Mouse (Mus musculus) stomach, embryonic 16.5 days (tissue): Measurements from ENCODE around the gene Usp12. TPM values are rescaled to one million over a fixed set of nuclear protein-coding genes. Genes with fewer than 3 reads are reported as not detected.

ENCODE experiments used
- ATAC-seq: fragments of 200-750 bp; cut with Nextera tagmentation; 2 replicates; pipeline ENCODE4 v1.8.0; 2017; ENCODE audit warnings: moderate number of reproducible peaks, moderate TSS enrichment; ENCODE audit not compliant: insufficient read depth, low FRiP score
- H3K27ac ChIP-seq: fragments of 300-500 bp; sonication (generic); 2 replicates; pipeline ENCODE4 v1.5.1; 2014; ENCODE audit warnings: low read length
- H3K27me3 ChIP-seq: fragments of 300-500 bp; sonication (generic); 2 replicates; pipeline ENCODE4 v1.6.1; 2014; ENCODE audit warnings: low read length, control low read depth, mixed read lengths; ENCODE audit not compliant: control insufficient read depth, insufficient read depth
- H3K36me3 ChIP-seq: fragments of 300-500 bp; sonication (generic); 2 replicates; pipeline ENCODE4 v1.6.1; 2014; ENCODE audit warnings: low read length; ENCODE audit not compliant: control insufficient read depth, insufficient read depth
- H3K4me1 ChIP-seq: fragments of 300-500 bp; sonication (generic); 2 replicates; pipeline ENCODE4 v1.6.1; 2014; ENCODE audit warnings: low read length, control low read depth, mixed read lengths; ENCODE audit not compliant: control insufficient read depth, insufficient read depth
- H3K4me2 ChIP-seq: fragments of 300-500 bp; sonication (generic); 2 replicates; pipeline ENCODE4 v1.6.1; 2014; ENCODE audit warnings: low read depth, low read length, mixed read lengths
- H3K4me3 ChIP-seq: fragments of 300-500 bp; sonication (generic); replicated peaks from 2 replicates; pipeline ENCODE4 v1.5.1; 2014; ENCODE audit warnings: mild to moderate bottlenecking, low read length
- H3K9ac ChIP-seq: fragments of 300-500 bp; sonication (generic); 2 replicates; pipeline ENCODE4 v1.6.1; 2014; ENCODE audit warnings: low read length
- H3K9me3 ChIP-seq: fragments of 300-500 bp; sonication (generic); replicated peaks from 2 replicates; pipeline ENCODE4 v1.6.1; 2016; ENCODE audit warnings: low read length, control low read depth; ENCODE audit not compliant: control insufficient read depth
- WGBS: fragments of 180-500 bp; shearing (Covaris S2); extraction: QIAGEN DNeasy Blood & Tissue Kit; methylation state at CpG from one replicate; pipeline ENCODE4 v1.1.7; 2014; 5-methylcytosine and 5-hydroxymethylcytosine counted together
- polyA plus RNA-seq: library from polyadenylated mRNA; unstranded; fragments of >200 nt; fragmentation: Nextera tagmentation; extraction: Ambion mirVana; gene quantifications from 2 replicates; pipeline ENCODE4 v1.2.1, GENCODE M21; 2015

The Usp12 gene
- polyA plus RNA-seq: 18.2 and 18.3 TPM in 2 replicates

- peak within 1 kb of the TSS; percentile 97 for H3K9ac ChIP-seq
- H3K27me3 ChIP-seq: no peaks in the 10 kb centered on the region
- peaks cover 32% of the 10 kb centered on the region for H3K4me1 ChIP-seq
- H3K36me3 ChIP-seq: no peaks in the 10 kb centered on the region
- H3K4me3 ChIP-seq: peak within 1 kb of the TSS; percentile 97
- WGBS: under 1% methylated on average over 28 of the region's 51 CpGs
- H3K27ac ChIP-seq: peak within 1 kb of the TSS; percentile 93
- no peaks in the 10 kb centered on the region for H3K9me3 ChIP-seq
- ATAC-seq: peak; percentile 98
- peak within 1 kb of the TSS; percentile 79 for H3K4me2 ChIP-seq
Observed at GRCm38 (mm10) chr5:146794853-146795252, at the start of gene Usp12. Gene Usp12, minus strand, starts transcription at chr5:146795006.

- peak overlapping the region; percentile 71 for H3K9ac ChIP-seq
- H3K27me3 ChIP-seq: no peaks in the 10 kb centered on the region
- no peaks in the 10 kb centered on the region for H3K36me3 ChIP-seq
- peak overlapping the region; percentile 97 for H3K4me2 ChIP-seq
- no peaks in the 10 kb centered on the region for H3K9me3 ChIP-seq
- no peak for ATAC-seq
- H3K27ac ChIP-seq: peak overlapping the region; percentile 62
- 15% methylated on average over 6 of the region's 6 CpGs for WGBS
- peak overlapping the region; percentile 62 for H3K4me3 ChIP-seq
- peaks cover 10% of the 10 kb centered on the region for H3K4me1 ChIP-seq
Observed at GRCm38 (mm10) chr5:146844301-146844941, 49.6 kb upstream of the Usp12 start.

- Histone ChIP-seq H3K27me3 (no peaks in the 10 kb centered on the region), H3K4me3 (no peak overlapping the region), H3K27ac (no peak overlapping the region), H3K9me3 (no peaks in the 10 kb centered on the region), H3K36me3 (no peaks in the 10 kb centered on the region), H3K4me2 (no peak overlapping the region), H3K9ac (no peak overlapping the region), H3K4me1 (peaks cover 10% of the 10 kb centered on the region)
- ATAC-seq: no peak
- WGBS: 79% methylated on average over 4 of the region's 4 CpGs
Observed at GRCm38 (mm10) chr5:146841996-146842395, 47.2 kb upstream of the Usp12 start.

GRCm38 (mm10) chr5:146841301-146841700 is 46.5 kb upstream of the Usp12 start:
- ATAC-seq: no peak
- Histone ChIP-seq H3K36me3 (peaks cover 6% of the 10 kb centered on the region; the same call in 1 of the 2 replicates), H3K4me3 (no peak overlapping the region), H3K9ac (no peak overlapping the region), H3K27ac (no peak overlapping the region), H3K27me3 (no peaks in the 10 kb centered on the region), H3K4me2 (no peak overlapping the region), H3K9me3 (no peaks in the 10 kb centered on the region), H3K4me1 (peaks cover 9% of the 10 kb centered on the region)
- 74% methylated on average over 5 of the region's 5 CpGs for WGBS

- ATAC-seq: no peak
- H3K9ac ChIP-seq: no peak overlapping the region
- H3K27me3 ChIP-seq: no peaks in the 10 kb centered on the region
- peaks cover 14% of the 10 kb centered on the region for H3K36me3 ChIP-seq
- no peak overlapping the region for H3K4me2 ChIP-seq
- H3K27ac ChIP-seq: no peak overlapping the region
- no peaks in the 10 kb centered on the region for H3K4me1 ChIP-seq
- H3K4me3 ChIP-seq: no peak overlapping the region
- 71% methylated on average over 4 of the region's 4 CpGs for WGBS
- H3K9me3 ChIP-seq: no peaks in the 10 kb centered on the region
Observed at GRCm38 (mm10) chr5:146840422-146840821, 45.6 kb upstream of the Usp12 start.

- H3K4me1 ChIP-seq: 0 out of 2 replicates have a peak, but pooled peaks cover 5% of the 10 kb centered on the region
- no peak overlapping the region for H3K4me3 ChIP-seq
- H3K27me3 ChIP-seq: no peaks in the 10 kb centered on the region
- H3K27ac ChIP-seq: no peak overlapping the region
- WGBS: 50% methylated on average over 5 of the region's 5 CpGs
- H3K4me2 ChIP-seq: no peak overlapping the region
- ATAC-seq: no peak
- no peak overlapping the region for H3K9ac ChIP-seq
- peaks cover 19% of the 10 kb centered on the region for H3K36me3 ChIP-seq
- no peaks in the 10 kb centered on the region for H3K9me3 ChIP-seq
Observed at GRCm38 (mm10) chr5:146839760-146840159, 45.0 kb upstream of the Usp12 start.

GRCm38 (mm10) chr5:146838836-146839648 is 44.2 kb upstream of the Usp12 start:
- no peak overlapping the region for H3K4me2 ChIP-seq
- no peaks in the 10 kb centered on the region for H3K27me3 ChIP-seq
- WGBS: 47% methylated on average over 12 of the region's 12 CpGs
- ATAC-seq: no peak
- H3K27ac ChIP-seq: no peak overlapping the region
- no peaks in the 10 kb centered on the region for H3K9me3 ChIP-seq
- H3K9ac ChIP-seq: no peak overlapping the region
- H3K36me3 ChIP-seq: peaks cover 21% of the 10 kb centered on the region
- H3K4me1 ChIP-seq: peaks cover 12% of the 10 kb centered on the region
- no peak overlapping the region for H3K4me3 ChIP-seq

GRCm38 (mm10) chr5:146837967-146838720 is 43.3 kb upstream of the Usp12 start:
- Histone ChIP-seq H3K36me3 (peaks cover 21% of the 10 kb centered on the region), H3K4me1 (peaks cover 16% of the 10 kb centered on the region), H3K9me3 (no peaks in the 10 kb centered on the region), H3K4me3 (no peak overlapping the region), H3K9ac (no peak overlapping the region), H3K27ac (no peak overlapping the region), H3K27me3 (no peaks in the 10 kb centered on the region), H3K4me2 (no peak overlapping the region)
- WGBS: 68% methylated on average over 7 of the region's 7 CpGs
- ATAC-seq: no peak
